Mouse (Mus musculus) forebrain, embryonic 14.5 days (tissue): Measurements from ENCODE around the gene Acap3. TPM values are rescaled to one million over a fixed set of nuclear protein-coding genes. Genes with fewer than 3 reads are reported as not detected.

ENCODE experiments used
- ATAC-seq: fragments of 200-750 bp; cut with Nextera tagmentation; 2 replicates; pipeline ENCODE4 v1.8.0; 2017; ENCODE audit warnings: mild to moderate bottlenecking, moderate library complexity
- DNase-seq: peaks from one replicate; pipeline ENCODE4 v3.0.0-alpha.2; 2015; ENCODE audit warnings: low spot score
- H3K27ac ChIP-seq: fragments of 300-500 bp; sonication (generic); 2 replicates; pipeline ENCODE4 v1.5.1; 2014; ENCODE audit warnings: low read depth, mild to moderate bottlenecking, control low read depth, low read length, moderate library complexity
- H3K27me3 ChIP-seq: fragments of 300-500 bp; sonication (generic); replicated peaks from 2 replicates; pipeline ENCODE4 v1.6.1; 2014; ENCODE audit warnings: low read length, control low read depth, mixed read lengths; ENCODE audit not compliant: control insufficient read depth, insufficient read depth
- H3K36me3 ChIP-seq: fragments of 300-500 bp; sonication (generic); 2 replicates; pipeline ENCODE4 v1.6.1; 2014; ENCODE audit warnings: low read length, control low read depth; ENCODE audit not compliant: control insufficient read depth, insufficient read depth
- H3K4me1 ChIP-seq: fragments of 300-500 bp; sonication (generic); 2 replicates; pipeline ENCODE4 v1.6.1; 2014; ENCODE audit warnings: antibody characterized with exemption, low read length, control low read depth; ENCODE audit not compliant: control insufficient read depth, insufficient read depth
- H3K4me2 ChIP-seq: fragments of 300-500 bp; sonication (generic); 2 replicates; pipeline ENCODE4 v1.6.1; 2014; ENCODE audit warnings: mild to moderate bottlenecking, control low read depth, low read length
- H3K4me3 ChIP-seq: fragments of 300-500 bp; sonication (generic); 2 replicates; pipeline ENCODE4 v1.5.1; 2014; ENCODE audit warnings: low read depth, low read length, control low read depth
- H3K9ac ChIP-seq: fragments of 300-500 bp; sonication (generic); 2 replicates; pipeline ENCODE4 v1.6.1; 2014; ENCODE audit warnings: mild to moderate bottlenecking, low read length, control low read depth, moderate library complexity
- H3K9me3 ChIP-seq: fragments of 300-500 bp; sonication (generic); replicated peaks from 2 replicates; pipeline ENCODE4 v1.6.1; 2016; ENCODE audit warnings: low read length, control low read depth, mixed read lengths; ENCODE audit not compliant: control insufficient read depth
- WGBS: fragments of 180-500 bp; shearing (Covaris S2); extraction: QIAGEN DNeasy Blood & Tissue Kit; methylation state at CpG from one replicate; pipeline ENCODE4 v1.1.7; 2014; 5-methylcytosine and 5-hydroxymethylcytosine counted together
- polyA plus RNA-seq: library from polyadenylated mRNA; unstranded; fragments of >200 nt; fragmentation: Nextera tagmentation; extraction: Ambion mirVana; gene quantifications from 2 replicates; pipeline ENCODE4 v1.2.1, GENCODE M21; 2014

Gene Acap3
- polyA plus RNA-seq, 1 experiment from 2014 or later: 60.5 TPM

DNA sequence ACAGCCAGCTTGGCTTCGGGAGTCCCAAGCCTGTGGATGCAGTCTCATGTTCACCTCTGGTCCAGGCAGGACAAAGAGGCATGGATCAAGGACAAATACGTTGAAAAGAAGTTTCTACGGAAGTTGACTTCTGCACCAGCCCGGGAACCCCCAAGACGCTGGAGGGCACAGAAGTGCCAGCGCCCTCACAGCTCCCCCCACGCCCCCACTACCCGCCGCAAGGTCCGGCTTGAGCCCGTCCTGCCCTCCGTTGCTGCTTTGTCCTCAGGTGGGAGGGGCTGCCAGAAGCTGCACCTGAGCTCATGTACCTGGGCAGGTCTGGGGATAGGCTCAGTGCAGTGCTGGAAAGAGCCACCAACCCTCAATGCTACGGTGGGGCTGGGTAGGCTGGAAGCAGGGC is 11.6 kb downstream of the Acap3 start:
- DNase-seq (no peak), ATAC-seq (no peak)
- no peak overlapping the region for H3K27ac ChIP-seq
- H3K4me2 ChIP-seq: no peak overlapping the region
- no peak overlapping the region for H3K9ac ChIP-seq
- WGBS: 95% methylated on average over 13 of the region's 13 CpGs
- no peak overlapping the region for H3K4me3 ChIP-seq
- H3K4me1 ChIP-seq: no peaks in the 10 kb centered on the region
- H3K27me3 ChIP-seq: no peaks in the 10 kb centered on the region
- peaks cover 91% of the 10 kb centered on the region for H3K36me3 ChIP-seq
- no peaks in the 10 kb centered on the region for H3K9me3 ChIP-seq

DNA sequence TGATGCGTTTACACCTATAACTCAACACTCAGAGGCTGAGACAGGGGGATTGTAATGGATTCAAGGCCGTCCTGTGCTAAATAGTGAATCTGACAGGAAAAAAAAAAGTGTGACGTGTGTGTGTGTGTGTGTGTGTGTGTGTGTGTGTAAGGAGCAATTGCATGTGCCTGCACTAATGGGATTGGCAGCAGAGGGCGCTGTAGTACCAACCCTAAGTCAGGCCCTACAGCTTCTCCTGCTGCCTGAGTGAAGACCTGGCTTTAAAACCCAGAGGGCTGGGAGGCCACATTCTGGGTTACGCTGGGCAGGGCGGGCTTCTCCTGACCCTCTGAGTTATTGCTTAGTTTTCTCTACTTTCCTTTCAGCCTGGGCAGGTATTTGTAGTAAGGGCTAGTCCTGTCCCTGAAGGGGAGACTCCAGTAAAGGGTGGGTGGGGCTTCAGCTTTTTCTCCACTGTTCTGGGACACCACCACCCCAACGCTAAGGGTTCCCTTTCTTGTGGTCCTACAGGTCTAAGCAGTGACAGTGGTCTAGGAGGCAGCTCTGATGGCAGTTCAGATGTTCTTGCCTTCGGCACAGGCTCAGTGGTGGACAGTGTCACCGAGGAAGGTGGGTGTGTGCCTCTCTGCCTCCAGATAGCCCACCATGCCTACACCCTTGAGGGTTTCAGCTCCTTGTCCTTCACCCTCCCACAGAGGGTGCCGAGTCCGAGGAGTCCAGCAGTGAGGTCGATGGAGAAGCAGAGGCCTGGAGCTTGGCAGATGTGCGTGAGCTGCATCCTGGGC is 12.9 kb downstream of the Acap3 start:
- Histone ChIP-seq H3K9me3 (no peaks in the 10 kb centered on the region), H3K36me3 (peaks cover 78% of the 10 kb centered on the region), H3K27ac (no peak overlapping the region), H3K4me2 (no peak overlapping the region), H3K9ac (no peak overlapping the region), H3K4me1 (no peaks in the 10 kb centered on the region), H3K4me3 (no peak overlapping the region), H3K27me3 (no peaks in the 10 kb centered on the region)
- DNase-seq (no peak), ATAC-seq (no peak)
- 90% methylated on average over 13 of the region's 13 CpGs for WGBS

DNA sequence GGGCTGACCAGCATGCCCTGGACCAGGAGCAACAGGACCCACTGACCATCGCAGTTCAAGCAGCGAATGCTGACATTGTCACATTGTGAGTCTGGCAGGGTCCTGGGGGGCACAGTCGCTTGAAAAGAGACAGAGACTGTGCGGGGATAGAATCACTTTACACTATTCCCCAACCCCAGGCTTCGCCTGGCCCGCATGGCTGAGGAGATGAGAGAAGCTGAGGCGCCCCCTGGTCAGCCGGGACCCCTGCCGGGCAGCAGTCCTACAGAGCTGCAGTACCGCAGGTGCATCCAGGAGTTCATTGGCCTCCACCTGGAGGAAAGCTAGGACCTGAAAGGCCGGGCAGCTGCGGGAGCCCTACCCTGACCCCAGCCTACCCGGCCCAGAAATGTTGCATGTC is 14.0 kb downstream of the Acap3 start:
- 90% methylated on average over 13 of the region's 13 CpGs for WGBS
- DNase-seq (no peak), ATAC-seq (no peak)

DNA sequence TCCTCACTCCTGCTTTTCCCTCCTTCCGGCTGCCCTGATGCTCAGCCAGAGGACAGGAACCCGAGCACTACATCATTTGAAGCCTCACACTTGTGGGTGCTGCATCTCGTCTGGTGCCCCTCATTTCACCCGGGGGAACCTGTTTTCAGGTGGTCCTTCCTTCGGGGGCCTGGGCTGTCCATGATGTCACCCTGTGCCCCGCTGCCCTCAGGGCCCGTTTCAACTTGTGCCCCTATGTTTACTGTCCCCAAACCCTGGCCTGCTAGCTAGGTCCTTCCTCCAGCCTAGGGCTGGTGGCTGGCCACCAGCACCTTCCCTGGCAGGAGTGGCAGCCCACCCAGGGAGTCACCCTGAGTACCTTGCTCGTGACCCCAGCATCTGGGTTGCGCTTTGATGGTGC is 14.5 kb downstream of the Acap3 start:
- Histone ChIP-seq H3K4me1 (no peaks in the 10 kb centered on the region), H3K4me3 (no peak overlapping the region), H3K9me3 (no peaks in the 10 kb centered on the region), H3K27ac (no peak overlapping the region), H3K4me2 (no peak overlapping the region), H3K27me3 (no peaks in the 10 kb centered on the region), H3K36me3 (peaks cover 62% of the 10 kb centered on the region), H3K9ac (no peak overlapping the region)
- ATAC-seq (no peak), DNase-seq (no peak)
- 88% methylated on average over 9 of the region's 9 CpGs for WGBS

More for the DNA sequence above, 14.0 kb downstream of the Acap3 start:
- no peak overlapping the region for H3K27ac ChIP-seq
- no peaks in the 10 kb centered on the region for H3K4me1 ChIP-seq
- no peaks in the 10 kb centered on the region for H3K27me3 ChIP-seq
- H3K4me3 ChIP-seq: no peak overlapping the region
- H3K9me3 ChIP-seq: no peaks in the 10 kb centered on the region
- H3K4me2 ChIP-seq: no peak overlapping the region
- H3K9ac ChIP-seq: no peak overlapping the region
- peaks cover 67% of the 10 kb centered on the region for H3K36me3 ChIP-seq

DNA sequence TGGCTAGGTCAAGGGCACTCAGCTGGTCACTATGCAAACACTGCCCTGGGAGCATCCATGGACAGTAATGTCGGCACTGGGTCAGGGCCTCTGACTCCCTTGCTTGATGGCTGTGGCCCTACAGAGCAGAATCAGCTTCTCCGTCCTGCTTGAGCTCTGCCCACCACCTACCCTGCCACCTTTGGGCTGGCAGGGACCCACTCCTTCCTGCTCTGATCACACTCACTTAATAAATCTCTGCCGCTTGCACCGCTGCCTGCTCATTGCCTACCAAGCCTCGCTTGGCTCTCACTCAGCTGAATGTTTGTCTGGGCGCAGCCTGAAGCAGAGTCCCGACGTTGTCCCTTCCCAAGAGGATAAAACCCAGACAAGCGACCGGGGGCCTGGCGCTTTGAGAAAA is 15.4 kb downstream of the Acap3 start:
- 88% methylated on average over 11 of the region's 11 CpGs for WGBS
- H3K4me2 ChIP-seq: no peak overlapping the region
- no peaks in the 10 kb centered on the region for H3K9me3 ChIP-seq
- H3K4me1 ChIP-seq: no peaks in the 10 kb centered on the region
- H3K36me3 ChIP-seq: peaks cover 53% of the 10 kb centered on the region
- no peak overlapping the region for H3K4me3 ChIP-seq
- H3K27me3 ChIP-seq: no peaks in the 10 kb centered on the region
- DNase-seq (no peak), ATAC-seq (no peak)
- H3K9ac ChIP-seq: no peak overlapping the region
- H3K27ac ChIP-seq: no peak overlapping the region

DNA sequence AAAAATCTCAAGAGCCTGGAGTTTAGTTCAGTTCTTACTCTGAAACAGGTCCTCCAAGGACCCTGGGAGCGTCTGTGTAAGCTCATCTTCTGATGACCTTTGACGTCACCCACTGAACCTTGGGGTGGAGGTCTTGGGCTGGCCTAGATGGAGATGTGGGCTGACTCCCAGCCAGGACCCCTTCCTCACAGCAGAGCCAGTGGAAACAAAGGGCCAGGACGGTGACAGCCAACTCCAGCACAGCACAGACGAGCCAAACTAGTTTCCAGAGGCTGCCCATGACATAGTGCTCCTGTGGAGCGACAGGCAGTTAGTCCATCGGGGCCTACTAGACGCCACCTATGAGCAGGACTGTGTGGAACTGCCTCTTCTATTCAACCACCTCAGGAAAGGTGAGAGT is 16.7 kb downstream of the Acap3 start:
- H3K4me2 ChIP-seq: no peak overlapping the region
- no peak overlapping the region for H3K9ac ChIP-seq
- peaks cover 40% of the 10 kb centered on the region for H3K36me3 ChIP-seq
- no peak overlapping the region for H3K27ac ChIP-seq
- H3K27me3 ChIP-seq: no peaks in the 10 kb centered on the region
- H3K4me3 ChIP-seq: no peak overlapping the region
- WGBS: 80% methylated on average over 7 of the region's 7 CpGs
- DNase-seq (no peak), ATAC-seq (no peak)
- H3K9me3 ChIP-seq: no peaks in the 10 kb centered on the region
- no peaks in the 10 kb centered on the region for H3K4me1 ChIP-seq

DNA sequence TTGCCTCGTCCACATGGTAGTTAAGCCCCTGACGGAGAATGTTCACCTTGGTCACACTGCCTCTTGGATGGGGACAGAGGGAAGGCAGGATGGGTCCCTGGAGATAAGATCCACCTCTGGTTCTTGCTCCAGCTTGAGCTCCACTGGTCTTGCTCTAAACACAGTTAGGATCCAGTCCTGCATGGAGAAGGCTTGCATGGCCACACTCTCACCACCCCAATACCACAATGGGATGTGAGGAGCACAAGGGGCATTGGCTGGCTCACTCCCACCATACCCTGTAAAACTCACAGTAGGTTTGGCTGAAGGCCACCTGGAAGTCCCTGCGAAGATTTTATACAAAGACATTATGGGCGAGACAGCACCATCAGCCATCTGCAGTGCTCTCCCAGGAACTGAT is 17.1 kb downstream of the Acap3 start:
- Histone ChIP-seq H3K9me3 (no peaks in the 10 kb centered on the region), H3K4me3 (no peak overlapping the region), H3K4me1 (no peaks in the 10 kb centered on the region), H3K4me2 (no peak overlapping the region), H3K9ac (no peak overlapping the region), H3K27me3 (no peaks in the 10 kb centered on the region), H3K27ac (no peak overlapping the region), H3K36me3 (peaks cover 36% of the 10 kb centered on the region)
- DNase-seq (no peak), ATAC-seq (no peak)
- 94% methylated on average over 4 of the region's 4 CpGs for WGBS

DNA sequence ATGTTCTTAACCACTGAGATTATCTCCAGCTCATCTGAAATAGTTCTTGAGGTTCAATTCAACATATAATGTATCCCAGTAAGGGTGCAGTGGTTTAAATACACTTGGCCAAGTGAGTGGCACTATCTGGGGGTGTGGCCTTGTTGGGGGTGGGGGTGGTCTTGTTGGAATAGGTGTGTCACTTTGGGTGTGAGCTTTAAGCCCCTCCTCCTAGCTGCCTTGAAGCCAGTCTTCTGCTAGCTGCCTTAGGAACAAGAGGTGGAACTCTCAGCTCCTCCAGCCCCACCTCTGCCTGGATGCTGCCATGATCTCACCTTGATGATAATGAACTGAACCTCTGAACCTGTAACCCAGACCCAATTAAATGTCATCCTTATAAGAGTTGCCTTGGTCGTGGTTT is 40.4 kb downstream of the Acap3 start:
- no peak overlapping the region for H3K9ac ChIP-seq
- ATAC-seq: no peak
- no peak overlapping the region for H3K4me2 ChIP-seq
- no peaks in the 10 kb centered on the region for H3K36me3 ChIP-seq
- H3K27ac ChIP-seq: no peak overlapping the region
- WGBS: 80% methylated on average over 1 of the region's 1 CpGs
- H3K4me3 ChIP-seq: no peak overlapping the region
- no peak for DNase-seq
- no peaks in the 10 kb centered on the region for H3K27me3 ChIP-seq
- no peaks in the 10 kb centered on the region for H3K4me1 ChIP-seq
- no peaks in the 10 kb centered on the region for H3K9me3 ChIP-seq

DNA sequence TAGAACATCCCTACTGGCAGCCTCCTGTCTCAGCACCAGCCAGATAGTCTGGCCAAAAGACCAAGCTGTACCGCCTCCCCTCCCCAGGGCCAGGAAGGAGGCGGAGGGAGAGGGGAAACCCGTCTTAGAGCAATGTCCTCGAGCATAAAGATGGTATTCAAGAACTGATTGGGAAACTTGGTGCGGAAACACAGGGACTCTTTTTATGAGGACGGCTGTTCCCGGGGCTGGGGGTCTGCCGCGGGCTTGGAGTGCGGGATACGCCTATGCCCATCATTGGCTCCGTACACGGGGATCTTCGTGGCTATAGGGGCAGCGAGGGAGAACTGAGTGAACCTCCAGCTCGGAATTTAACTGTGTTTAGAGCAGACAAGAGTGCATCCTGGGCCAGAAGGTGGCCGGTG is 51.4 kb downstream of the Acap3 start:
- peak overlapping the region; percentile 98 for H3K4me3 ChIP-seq
- ATAC-seq (peak; percentile 49), DNase-seq (no peak)
- H3K4me2 ChIP-seq: peak overlapping the region; percentile 95
- H3K27me3 ChIP-seq: no peaks in the 10 kb centered on the region
- no peaks in the 10 kb centered on the region for H3K9me3 ChIP-seq
- under 1% methylated on average over 17 of the region's 17 CpGs for WGBS
- H3K27ac ChIP-seq: peak overlapping the region; percentile 63; the same call in 1 of the 2 replicates
- H3K36me3 ChIP-seq: peaks cover 14% of the 10 kb centered on the region
- peak overlapping the region; percentile 84 for H3K9ac ChIP-seq
- H3K4me1 ChIP-seq: peaks cover 12% of the 10 kb centered on the region
